Mouse (Mus musculus): ENCODE results near the gene Olfr592.
"Not testable (repeated sequence)": the region's sequence is repeated elsewhere in the genome, so short reads cannot be mapped to it uniquely, and the experiment has no call there.

Gene Olfr592

DNA sequence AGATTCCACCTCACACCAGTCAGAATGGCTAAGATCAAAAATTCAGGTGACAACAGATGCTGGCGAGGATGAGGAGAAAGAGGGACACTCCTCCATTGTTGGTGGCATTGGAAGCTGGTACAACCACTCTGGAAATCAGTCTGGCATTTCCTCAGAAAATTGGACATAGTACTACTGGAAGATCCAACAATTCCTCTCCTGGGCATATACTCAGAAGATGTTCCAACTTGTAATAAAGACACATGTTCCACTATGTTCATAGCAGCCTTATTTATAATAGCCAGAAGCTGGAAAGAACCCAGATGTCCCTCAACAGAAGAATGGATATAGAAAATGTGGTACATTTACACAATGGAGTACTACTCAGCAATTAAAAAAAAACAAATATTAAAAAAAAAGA, at the start of gene Olfr592:
Gene Olfr592, plus strand, starts transcription at position 301 of the 400 bp plus-strand sequence.
- DNase-seq, result not testable (repeated sequence)

DNA sequence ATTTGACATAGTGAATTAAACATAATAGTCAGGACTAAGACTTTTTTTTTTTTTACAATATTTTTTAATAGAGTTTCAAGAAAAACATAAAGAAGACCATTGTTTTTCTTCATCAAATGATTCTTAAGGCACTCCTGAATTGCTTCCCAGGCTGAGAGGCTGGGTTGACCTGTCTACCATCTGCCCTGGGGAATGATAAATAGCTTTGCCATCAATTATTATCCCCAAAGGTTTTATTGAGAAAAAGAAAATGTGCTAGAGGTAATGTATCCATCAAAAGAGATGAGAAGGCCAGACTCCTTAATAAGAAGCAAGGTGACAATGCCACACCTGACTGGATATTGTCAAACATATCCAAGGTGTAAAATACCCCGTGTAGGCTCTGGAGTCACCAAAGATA, 44.0 kb upstream of the Olfr592 start, which contains the start of gene Olfr588-ps1:
Gene Olfr588-ps1, plus strand, starts transcription at position 301 of the 400 bp plus-strand sequence.
- DNase-seq, result no peak

DNA sequence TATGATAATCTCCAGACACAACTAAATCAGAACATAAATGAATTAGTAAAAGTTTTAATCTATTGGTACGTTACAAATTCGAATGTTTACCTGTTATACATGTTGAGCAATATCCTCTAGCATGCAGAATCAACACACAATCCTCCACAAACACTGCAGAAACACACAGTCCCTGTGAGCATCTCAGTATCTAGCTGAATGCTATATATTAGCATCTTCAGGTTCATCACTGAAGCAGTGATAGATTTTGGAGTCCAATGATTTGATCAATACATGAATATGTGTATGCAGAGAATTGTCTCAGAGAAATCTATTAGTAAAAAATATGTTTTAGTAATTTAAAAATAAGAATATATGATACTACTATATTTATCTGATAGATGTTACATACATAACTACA, 28.3 kb upstream of the Olfr592 start, which contains the start of gene Olfr589:
Gene Olfr589, minus strand, starts transcription at position 101 of the 400 bp plus-strand sequence.
- DNase-seq, result no peak

DNA sequence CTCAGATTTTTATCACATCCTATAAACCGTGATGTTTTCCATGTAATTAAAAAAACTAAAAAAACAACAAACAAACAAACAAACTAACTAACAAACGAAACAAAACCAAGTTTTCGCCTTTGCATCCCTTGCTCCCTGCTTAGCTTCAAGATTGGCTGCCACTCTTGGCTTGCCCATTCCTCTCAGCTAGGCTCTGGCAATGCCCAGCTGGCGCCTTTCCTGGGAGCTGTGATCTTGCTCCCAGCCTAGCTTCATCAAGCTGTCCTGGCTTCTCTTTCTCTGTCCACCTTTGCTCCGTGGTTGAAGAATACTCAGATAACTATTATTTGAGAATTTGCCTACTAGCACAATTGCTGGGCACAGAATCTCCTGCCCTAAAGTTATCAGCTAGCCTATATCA, 14.9 kb upstream of the Olfr592 start:
- DNase-seq, result no peak

DNA sequence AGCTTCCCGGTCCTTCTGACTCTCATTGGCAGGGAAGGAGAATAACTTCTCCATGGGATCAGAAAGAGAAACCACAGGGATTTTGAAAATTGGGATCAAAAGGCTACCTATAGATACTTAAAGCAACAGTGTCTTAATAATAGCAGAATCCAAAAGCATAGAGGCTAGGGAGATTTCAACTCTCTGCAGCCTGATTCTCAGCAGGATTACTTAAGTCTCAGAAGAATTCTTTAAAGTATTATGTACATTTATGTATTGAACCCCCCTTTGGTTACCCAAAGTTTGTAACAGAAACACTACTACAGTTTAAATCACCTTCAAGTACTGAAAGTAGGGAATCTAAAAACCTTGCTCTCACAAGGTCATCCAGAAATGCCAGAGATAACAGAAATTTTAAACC, 6.4 kb upstream of the Olfr592 start, which contains the start of gene Olfr591:
Gene Olfr591, minus strand, starts transcription at position 101 of the 400 bp plus-strand sequence.
- DNase-seq, result no peak

DNA sequence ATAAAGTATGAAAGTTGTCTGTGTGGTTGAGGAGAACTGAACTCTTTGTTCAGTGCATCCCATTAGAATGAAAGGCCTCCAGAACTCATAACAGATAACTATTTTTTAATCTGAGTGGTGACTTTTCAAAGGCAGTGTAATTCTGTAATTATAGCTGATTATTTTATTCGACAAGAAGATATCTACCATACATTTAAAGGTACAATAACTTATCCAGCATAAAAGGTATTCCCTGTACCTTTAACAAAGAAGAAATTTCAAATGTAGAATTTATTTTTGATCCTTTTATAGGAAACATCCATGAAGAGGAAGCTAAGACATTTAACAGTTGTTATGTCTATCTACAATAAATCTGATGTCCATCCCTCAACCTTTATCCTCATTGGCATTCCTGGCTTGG, 27.0 kb downstream of the Olfr592 start, which contains the start of gene Olfr593:
Gene Olfr593, plus strand, starts transcription at position 301 of the 400 bp plus-strand sequence.
- DNase-seq, result no peak

DNA sequence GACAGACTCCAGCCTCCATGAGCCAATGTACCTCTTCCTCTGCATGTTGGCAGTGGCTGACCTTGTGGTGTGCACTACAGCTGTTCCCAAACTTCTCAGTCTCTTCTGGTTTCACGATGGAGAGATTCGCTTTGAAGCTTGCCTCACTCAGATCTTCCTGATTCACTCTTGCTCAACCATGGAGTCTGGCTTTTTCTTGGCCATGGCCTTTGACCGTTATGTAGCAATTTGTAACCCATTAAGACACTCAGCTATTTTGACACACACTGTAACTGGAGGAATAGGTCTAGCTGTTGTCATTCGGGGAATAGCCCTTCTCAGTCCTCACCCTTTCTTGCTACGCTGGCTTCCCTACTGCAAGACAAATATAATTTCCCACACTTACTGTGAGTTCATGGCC, 27.4 kb downstream of the Olfr592 start:
- DNase-seq, result not testable (repeated sequence)

DNA sequence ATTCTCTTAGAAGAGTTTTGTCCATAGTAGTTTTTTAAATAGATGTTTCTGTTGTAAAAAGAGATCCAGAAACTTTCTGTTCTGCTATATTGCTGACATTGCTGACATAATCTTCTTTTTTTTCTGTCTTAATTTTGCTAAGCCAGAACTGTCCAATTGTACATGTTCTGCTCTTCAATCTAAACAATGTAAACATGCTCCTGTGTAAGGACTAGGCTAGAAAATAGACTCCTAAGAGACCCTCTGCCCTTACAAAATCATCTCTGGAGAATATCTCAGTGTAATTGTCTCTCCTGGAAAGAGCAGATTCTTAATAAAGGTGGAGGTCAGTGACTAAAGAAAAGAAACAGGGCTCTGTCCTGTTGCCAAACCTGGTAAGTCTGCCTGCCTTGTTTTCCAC, 32.1 kb downstream of the Olfr592 start, which contains the start of gene Olfr594:
Gene Olfr594, plus strand, starts transcription at position 301 of the 400 bp plus-strand sequence.
- DNase-seq, result no peak

All from right cerebral cortex, postnatal 14 days (tissue).